Mouse (Mus musculus): ENCODE data around the gene Gnai3. TPM values are rescaled to one million over a fixed set of nuclear protein-coding genes. Genes with fewer than 3 reads are reported as not detected.
A peak's percentile ranks its signal among the peaks of the same experiment; 100 is the strongest.

The Gnai3 gene
- polyA plus RNA-seq, 1 experiment from 2014 or later = 172 TPM

- Histone ChIP-seq H3K9me3 (ENCODE audit: low read depth, low read length) (no peaks in the 10 kb centered on the region), H3K4me1 (ENCODE audit: insufficient read depth) (peaks cover 2% of the 10 kb centered on the region; the same call in 1 of the 2 replicates), H3K4me2 (peak within 1 kb of the TSS; percentile 95), H3K36me3 (ENCODE audit: insufficient read depth) (no peaks in the 10 kb centered on the region), H3K9ac (peak within 1 kb of the TSS; percentile 59), H3K4me3 (ENCODE audit: low read depth, low read length) (peak within 1 kb of the TSS; percentile 61), H3K27ac (ENCODE audit: low read depth) (no peak within 1 kb of the TSS), H3K27me3 (ENCODE audit: insufficient read depth, low read length) (peaks cover 21% of the 10 kb centered on the region)
- TF ChIP-seq CTCF (IDR thresholded peaks at IDR 0.05; ENCODE audit: low read depth) = no peak
- 2% methylated on average over 68 of the region's 100 CpGs for WGBS
- peak; percentile 65 for ATAC-seq (ENCODE audit: insufficient read depth)
- DNase-seq = peak; percentile 72
Measured at GRCm38 (mm10) chr3:108186098-108187047, 40.4 kb upstream of the Gnai3 start, which contains the start of gene Amigo1. Gene Amigo1, plus strand, starts transcription at chr3:108186335.

- Histone ChIP-seq H3K27me3 (ENCODE audit: insufficient read depth, low read length) (peaks cover 21% of the 10 kb centered on the region), H3K9ac (peak overlapping the region; percentile 59), H3K9me3 (ENCODE audit: low read depth, low read length) (no peaks in the 10 kb centered on the region), H3K4me1 (ENCODE audit: insufficient read depth) (peaks cover 2% of the 10 kb centered on the region; the same call in 1 of the 2 replicates), H3K4me2 (peak overlapping the region; percentile 95), H3K27ac (ENCODE audit: low read depth) (no peak overlapping the region), H3K4me3 (ENCODE audit: low read depth, low read length) (peak overlapping the region; percentile 61), H3K36me3 (ENCODE audit: insufficient read depth) (no peaks in the 10 kb centered on the region)
- WGBS = 2% methylated on average over 16 of the region's 16 CpGs
- TF ChIP-seq CTCF (IDR thresholded peaks at IDR 0.05; ENCODE audit: low read depth) = no peak
- DNase-seq (peak; percentile 50), ATAC-seq (ENCODE audit: insufficient read depth) (no peak)
Measured at GRCm38 (mm10) chr3:108185460-108186097, 39.6 kb upstream of the Gnai3 start.

- Histone ChIP-seq H3K4me3 (ENCODE audit: low read depth, low read length) (no peak overlapping the region), H3K4me1 (ENCODE audit: insufficient read depth) (peaks cover 2% of the 10 kb centered on the region), H3K27me3 (ENCODE audit: insufficient read depth, low read length) (peaks cover 21% of the 10 kb centered on the region), H3K9me3 (ENCODE audit: low read depth, low read length) (no peaks in the 10 kb centered on the region), H3K9ac (no peak overlapping the region), H3K27ac (ENCODE audit: low read depth) (no peak overlapping the region), H3K36me3 (ENCODE audit: insufficient read depth) (no peaks in the 10 kb centered on the region), H3K4me2 (no peak overlapping the region)
- WGBS = 52% methylated on average over 3 of the region's 3 CpGs
- DNase-seq (no peak), ATAC-seq (ENCODE audit: insufficient read depth) (no peak)
- no peak for TF ChIP-seq CTCF (IDR thresholded peaks at IDR 0.05; ENCODE audit: low read depth)
Measured at GRCm38 (mm10) chr3:108184742-108185141, 38.8 kb upstream of the Gnai3 start.

- H3K36me3 ChIP-seq (ENCODE audit: insufficient read depth) = no peaks in the 10 kb centered on the region
- no peak for TF ChIP-seq CTCF (IDR thresholded peaks at IDR 0.05; ENCODE audit: low read depth)
- H3K9ac ChIP-seq = no peak overlapping the region
- peaks cover 2% of the 10 kb centered on the region; the same call in 1 of the 2 replicates for H3K4me1 ChIP-seq (ENCODE audit: insufficient read depth)
- WGBS = 33% methylated on average over 2 of the region's 2 CpGs
- H3K9me3 ChIP-seq (ENCODE audit: low read depth, low read length) = no peaks in the 10 kb centered on the region
- ATAC-seq (ENCODE audit: insufficient read depth) (no peak), DNase-seq (no peak)
- H3K27ac ChIP-seq (ENCODE audit: low read depth) = no peak overlapping the region
- no peak overlapping the region for H3K4me3 ChIP-seq (ENCODE audit: low read depth, low read length)
- peaks cover 8% of the 10 kb centered on the region; the same call in 1 of the 2 replicates for H3K27me3 ChIP-seq (ENCODE audit: insufficient read depth, low read length)
- H3K4me2 ChIP-seq = no peak overlapping the region
Measured at GRCm38 (mm10) chr3:108180514-108180913, 34.6 kb upstream of the Gnai3 start.

GRCm38 (mm10) chr3:108178756-108179715 is 33.1 kb upstream of the Gnai3 start:
- DNase-seq = peak; percentile 83
- no peaks in the 10 kb centered on the region for H3K9me3 ChIP-seq (ENCODE audit: low read depth, low read length)
- H3K36me3 ChIP-seq (ENCODE audit: insufficient read depth) = no peaks in the 10 kb centered on the region
- H3K4me2 ChIP-seq = no peak overlapping the region
- peak; percentile 90; the same call in 1 of the 2 replicates for ATAC-seq (ENCODE audit: insufficient read depth)
- H3K9ac ChIP-seq = no peak overlapping the region
- peak; percentile 29 for TF ChIP-seq CTCF (IDR thresholded peaks at IDR 0.05; ENCODE audit: low read depth)
- WGBS = 41% methylated on average over 7 of the region's 7 CpGs
- no peaks in the 10 kb centered on the region; the same call in 1 of the 2 replicates for H3K4me1 ChIP-seq (ENCODE audit: insufficient read depth)
- no peak overlapping the region for H3K27ac ChIP-seq (ENCODE audit: low read depth)
- H3K27me3 ChIP-seq (ENCODE audit: insufficient read depth, low read length) = no peaks in the 10 kb centered on the region
- no peak overlapping the region for H3K4me3 ChIP-seq (ENCODE audit: low read depth, low read length)

All from lung, embryonic 14.5 days (tissue).